Mouse (Mus musculus): ENCODE results near the gene Rcl1.

DNA sequence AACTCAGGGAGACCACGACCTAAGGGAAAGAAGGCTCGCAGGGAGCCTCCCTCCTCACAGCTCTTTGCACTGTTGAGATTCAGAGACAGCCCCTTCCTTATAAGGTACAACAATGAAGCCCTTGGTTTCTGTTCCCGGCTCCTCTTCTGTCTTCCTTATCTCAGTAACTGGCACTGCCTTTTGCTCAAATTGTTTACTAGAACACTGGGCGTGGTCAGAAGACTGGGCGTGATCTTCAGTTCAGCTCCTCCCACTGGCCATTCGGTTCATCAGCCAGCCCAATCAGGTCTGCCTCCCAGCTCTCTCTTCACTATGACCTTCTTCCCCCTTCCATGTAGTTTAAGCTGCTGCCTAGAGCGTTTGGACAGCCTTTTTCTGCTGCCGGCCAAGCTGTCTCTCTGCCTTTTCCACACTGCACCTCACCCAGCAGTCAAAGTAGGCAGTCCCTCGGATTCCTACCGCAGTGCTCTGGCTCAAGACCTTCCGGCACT, 34.1 kb upstream of the Rcl1 start:
- TF ChIP-seq CTCF (IDR thresholded peaks at IDR 0.05; ENCODE audit: insufficient read depth, low read length), result no peak
- TF ChIP-seq POLR2A (IDR thresholded peaks at IDR 0.05; ENCODE audit: borderline replicate concordance, extremely low read depth, low read depth, low read length), result peak; percentile 57; the same call in 1 of the 2 replicates
